13 mouse cellular contexts compared by ENCODE assay signal in genomic region chr7:132802066-132802465, GRCm38 (mm10). TPM values are rescaled to one million over a fixed set of nuclear protein-coding genes. Genes with fewer than 3 reads are reported as not detected.
A peak's percentile ranks its signal among the peaks of the same experiment; 100 is the strongest.
DNase-seq lines count a peak whose midpoint lies in the region; ATAC-seq lines count a peak whose summit lies in the region.
"Had no signal": no experiment of that assay in that cellular context is flagged by ENCODE, and none has a peak within 500 bp of the region (broad histone marks: within the 10 kb centered on the region; RNA-seq: fewer than 3 reads in every experiment).

No protein-coding gene starts in this region.

- DNase-seq in heart, adult 18-20 months = peak; percentile 62 to 71
- DNase-seq in heart, adult 9 months (ENCODE audit: low spot score in 2 of 2) = no peak
- DNase-seq in liver = no peak
- no peak for DNase-seq in thymus, postnatal 4 days
- DNase-seq in urinary bladder, postnatal 4 days (ENCODE audit: low spot score in 2 of 2) = no peak
- DNase-seq: embryo, embryonic 11 days; thymus, adult 18-20 months had no signal

- no peak for ATAC-seq in liver, embryonic 12.5 days
- no peak for ATAC-seq in heart, embryonic 11.5 days (replicated peaks; ENCODE audit: insufficient number of reproducible peaks, low FRiP score, low TSS enrichment)
- peak; percentile 33 for ATAC-seq in inflammation-experienced regulatory T-cells, adult 6 months
- ATAC-seq: forebrain, embryonic 14.5 days had no signal

- no peak overlapping the region for H3K4me3 ChIP-seq in liver, embryonic 12.5 days
- no peak overlapping the region for H3K4me3 ChIP-seq in heart, embryonic 11.5 days (ENCODE audit: low read depth, low read length)
- H3K4me3 ChIP-seq: hindbrain, embryonic 12.5 days had no signal

- 79% methylated on average over 2 of the region's 2 CpGs for WGBS in liver, embryonic 12.5 days (ENCODE audit: insufficient replicate concordance)
- 78% methylated on average over 2 of the region's 2 CpGs for WGBS in heart, embryonic 11.5 days (ENCODE audit: insufficient replicate concordance)

- H3K9ac ChIP-seq in liver, embryonic 12.5 days = no peak overlapping the region
- no peak overlapping the region for H3K9ac ChIP-seq in heart, embryonic 11.5 days (ENCODE audit: low read depth, low read length)
- H3K9ac ChIP-seq: hindbrain, embryonic 12.5 days; liver, embryonic 14.5 days had no signal

- H3K27ac ChIP-seq in liver, embryonic 12.5 days = peak overlapping the region; percentile 12; the same call in 1 of the 2 replicates
- peak overlapping the region; percentile 74; the same call in 1 of the 2 replicates for H3K27ac ChIP-seq in heart, embryonic 11.5 days (ENCODE audit: low read depth, low read length)
- H3K27ac ChIP-seq: hindbrain, embryonic 12.5 days; liver, embryonic 14.5 days had no signal

- no peak overlapping the region for H3K4me2 ChIP-seq in liver, embryonic 12.5 days
- H3K4me2 ChIP-seq in heart, embryonic 11.5 days = no peak overlapping the region
- H3K4me2 ChIP-seq: hindbrain, embryonic 12.5 days had no signal

- peaks cover 84% of the 10 kb centered on the region for H3K4me1 ChIP-seq in liver, embryonic 12.5 days
- H3K4me1 ChIP-seq in heart, embryonic 11.5 days (ENCODE audit: control insufficient read depth, insufficient read depth, low read length) = peaks cover 65% of the 10 kb centered on the region

- no peaks in the 10 kb centered on the region for H3K27me3 ChIP-seq in liver, embryonic 12.5 days (replicated peaks)
- H3K27me3 ChIP-seq in heart, embryonic 11.5 days (ENCODE audit: control insufficient read depth, insufficient read depth, low read length) = no peaks in the 10 kb centered on the region
- H3K27me3 ChIP-seq: hindbrain, embryonic 12.5 days had no signal

- H3K36me3 ChIP-seq in liver, embryonic 12.5 days = peaks cover 14% of the 10 kb centered on the region; the same call in 1 of the 2 replicates
- H3K36me3 ChIP-seq in heart, embryonic 11.5 days (ENCODE audit: control insufficient read depth, insufficient read depth, low read length) = no peaks in the 10 kb centered on the region
- H3K36me3 ChIP-seq: hindbrain, embryonic 12.5 days had no signal

- no peaks in the 10 kb centered on the region for H3K9me3 ChIP-seq in liver, embryonic 12.5 days (replicated peaks)
- no peaks in the 10 kb centered on the region for H3K9me3 ChIP-seq in heart, embryonic 11.5 days (replicated peaks; ENCODE audit: control insufficient read depth, low read length)
- H3K9me3 ChIP-seq: hindbrain, embryonic 12.5 days had no signal

RNA-seq across cellular contexts. Expression of gene Fam53b, which starts 11.6 kb away (rescaled TPM):
- total RNA-seq in heart, adult 18-20 months (2021) = 10 to 100 TPM; 21.3 to 22.5 TPM
- polyA plus RNA-seq in liver, embryonic 12.5 days (2016; fragmentation: Nextera tagmentation; extraction: Ambion mirVana) = 27.2 and 28.8 TPM in 2 replicates
- polyA plus RNA-seq in heart, embryonic 11.5 days (2014; fragmentation: Nextera tagmentation; extraction: Ambion mirVana) = 11.9 and 14.5 TPM in 2 replicates
- polyA plus RNA-seq in inflammation-experienced regulatory T-cells, adult 6 months (2017; shearing (Covaris generic)) = 10 to 100 TPM; 53.1 to 85.7 (median 80.7) TPM

RNA-seq across cellular contexts. Expression of gene Eef1akmt2, which starts 50.4 kb away (rescaled TPM):
- total RNA-seq in heart, adult 18-20 months (2021) = 10 to 100 TPM in 1 of 2 experiments, 1 to 10 TPM in 1; 7.3 to 10.4 TPM
- 29.6 and 31.4 TPM in 2 replicates for polyA plus RNA-seq in liver, embryonic 12.5 days (2016; fragmentation: Nextera tagmentation; extraction: Ambion mirVana)
- 43.7 and 44.4 TPM in 2 replicates for polyA plus RNA-seq in heart, embryonic 11.5 days (2014; fragmentation: Nextera tagmentation; extraction: Ambion mirVana)
- polyA plus RNA-seq in inflammation-experienced regulatory T-cells, adult 6 months (2017; shearing (Covaris generic)) = 10 to 100 TPM; 60.0 to 76.4 (median 74.4) TPM

RNA-seq across cellular contexts. Expression of gene Abraxas2, which starts 57.0 kb away (rescaled TPM):
- total RNA-seq in heart, adult 18-20 months (2021) = 10 to 100 TPM; 21.4 to 21.7 TPM
- polyA plus RNA-seq in liver, embryonic 12.5 days (2016; fragmentation: Nextera tagmentation; extraction: Ambion mirVana) = 17.7 and 18.1 TPM in 2 replicates
- polyA plus RNA-seq in heart, embryonic 11.5 days (2014; fragmentation: Nextera tagmentation; extraction: Ambion mirVana) = 31.5 and 35.2 TPM in 2 replicates
- 10 to 100 TPM; 34.6 to 40.0 (median 35.9) TPM for polyA plus RNA-seq in inflammation-experienced regulatory T-cells, adult 6 months (2017; shearing (Covaris generic))

Comparison
In these comparisons a context has a peak if more than half of its experiments do, and no peak if none do; other contexts are left out.
1. DNase-seq: peak in heart, adult 18-20 months (2 of 2); none in heart, adult 9 months (0 of 2), liver (single experiment), thymus, postnatal 4 days (single experiment) and urinary bladder, postnatal 4 days (0 of 2).